Mouse (Mus musculus): ENCODE results near the gene Tmem201. TPM values are rescaled to one million over a fixed set of nuclear protein-coding genes. Genes with fewer than 3 reads are reported as not detected.

Tmem201 gene
- polyA plus RNA-seq, 1 experiment from 2014 or later: 19.3 TPM

- H3K9ac ChIP-seq (ENCODE audit: low read depth, low read length): peak overlapping the region; percentile 52; the same call in 1 of the 2 replicates
- H3K27me3 ChIP-seq (ENCODE audit: control insufficient read depth, insufficient read depth, low read length): peaks cover 2% of the 10 kb centered on the region
- H3K4me3 ChIP-seq (ENCODE audit: low read depth, low read length): peak overlapping the region; percentile 58
- WGBS: 12% methylated on average over 8 of the region's 8 CpGs
- no peak overlapping the region for H3K27ac ChIP-seq (ENCODE audit: low read depth, low read length)
- no peaks in the 10 kb centered on the region for H3K4me1 ChIP-seq (replicated peaks; ENCODE audit: control insufficient read depth, insufficient read depth, low read length)
- H3K9me3 ChIP-seq (ENCODE audit: control insufficient read depth, low read length): no peaks in the 10 kb centered on the region
- ATAC-seq (ENCODE audit: low FRiP score) (no peak), DNase-seq (ENCODE audit: low spot score) (peak; percentile 33)
- H3K4me2 ChIP-seq (replicated peaks; ENCODE audit: low read depth, low read length): peak overlapping the region; percentile 68
- H3K36me3 ChIP-seq (ENCODE audit: control insufficient read depth, insufficient read depth, low read length): no peaks in the 10 kb centered on the region
Observed at GRCm38 (mm10) chr4:149674814-149675377, 62.9 kb downstream of the Tmem201 start.

GRCm38 (mm10) chr4:149672747-149673146 lies 65.1 kb downstream of the Tmem201 start:
- no peak overlapping the region for H3K4me3 ChIP-seq (ENCODE audit: low read depth, low read length)
- ATAC-seq (ENCODE audit: low FRiP score): no peak
- H3K36me3 ChIP-seq (ENCODE audit: control insufficient read depth, insufficient read depth, low read length): no peaks in the 10 kb centered on the region
- peaks cover 2% of the 10 kb centered on the region for H3K27me3 ChIP-seq (ENCODE audit: control insufficient read depth, insufficient read depth, low read length)
- no peaks in the 10 kb centered on the region for H3K4me1 ChIP-seq (replicated peaks; ENCODE audit: control insufficient read depth, insufficient read depth, low read length)
- no peak overlapping the region for H3K4me2 ChIP-seq (replicated peaks; ENCODE audit: low read depth, low read length)
- H3K27ac ChIP-seq (ENCODE audit: low read depth, low read length): no peak overlapping the region
- DNase-seq (ENCODE audit: low spot score): no peak
- H3K9me3 ChIP-seq (ENCODE audit: control insufficient read depth, low read length): no peaks in the 10 kb centered on the region
- WGBS: 95% methylated on average over 5 of the region's 5 CpGs
- H3K9ac ChIP-seq (ENCODE audit: low read depth, low read length): no peak overlapping the region

GRCm38 (mm10) chr4:149671175-149671574 lies 66.7 kb downstream of the Tmem201 start:
- DNase-seq (ENCODE audit: low spot score) (no peak), ATAC-seq (ENCODE audit: low FRiP score) (no peak)
- Histone ChIP-seq H3K4me2 (replicated peaks; ENCODE audit: low read depth, low read length) (no peak overlapping the region), H3K27me3 (ENCODE audit: control insufficient read depth, insufficient read depth, low read length) (peaks cover 2% of the 10 kb centered on the region), H3K9me3 (ENCODE audit: control insufficient read depth, low read length) (no peaks in the 10 kb centered on the region), H3K9ac (ENCODE audit: low read depth, low read length) (no peak overlapping the region), H3K4me3 (ENCODE audit: low read depth, low read length) (no peak overlapping the region), H3K4me1 (replicated peaks; ENCODE audit: control insufficient read depth, insufficient read depth, low read length) (no peaks in the 10 kb centered on the region), H3K27ac (ENCODE audit: low read depth, low read length) (no peak overlapping the region), H3K36me3 (ENCODE audit: control insufficient read depth, insufficient read depth, low read length) (no peaks in the 10 kb centered on the region)
- WGBS: 94% methylated on average over 6 of the region's 6 CpGs

GRCm38 (mm10) chr4:149665692-149666090 lies 72.2 kb downstream of the Tmem201 start:
- H3K4me2 ChIP-seq (replicated peaks; ENCODE audit: low read depth, low read length): no peak overlapping the region
- no peak overlapping the region for H3K4me3 ChIP-seq (ENCODE audit: low read depth, low read length)
- no peak overlapping the region for H3K9ac ChIP-seq (ENCODE audit: low read depth, low read length)
- H3K4me1 ChIP-seq (replicated peaks; ENCODE audit: control insufficient read depth, insufficient read depth, low read length): no peaks in the 10 kb centered on the region
- no peaks in the 10 kb centered on the region for H3K27me3 ChIP-seq (ENCODE audit: control insufficient read depth, insufficient read depth, low read length)
- H3K9me3 ChIP-seq (ENCODE audit: control insufficient read depth, low read length): no peaks in the 10 kb centered on the region
- 92% methylated on average over 6 of the region's 6 CpGs for WGBS
- no peak overlapping the region for H3K27ac ChIP-seq (ENCODE audit: low read depth, low read length)
- DNase-seq (ENCODE audit: low spot score) (no peak), ATAC-seq (ENCODE audit: low FRiP score) (no peak)
- H3K36me3 ChIP-seq (ENCODE audit: control insufficient read depth, insufficient read depth, low read length): no peaks in the 10 kb centered on the region

Other genes with a start within 250 kb of the Tmem201 start
- gene Ctnnbip1, start 219.8 kb downstream of the Tmem201 start, polyA plus RNA-seq (2014; fragmentation: Nextera tagmentation; extraction: Ambion mirVana): 63.4 and 65.2 TPM in 2 replicates
- gene Clstn1, start 151.6 kb downstream of the Tmem201 start, polyA plus RNA-seq (2014; fragmentation: Nextera tagmentation; extraction: Ambion mirVana): 33.0 and 42.6 TPM in 2 replicates
- 10.1 and 11.3 TPM in 2 replicates for gene Pik3cd, start 35.5 kb downstream of the Tmem201 start, polyA plus RNA-seq (2014; fragmentation: Nextera tagmentation; extraction: Ambion mirVana)
- gene Slc25a33, start 36.2 kb upstream of the Tmem201 start, polyA plus RNA-seq (2014; fragmentation: Nextera tagmentation; extraction: Ambion mirVana): 22.0 and 23.6 TPM in 2 replicates
- 11.7 and 12.0 TPM in 2 replicates for gene Spsb1, start 217.0 kb upstream of the Tmem201 start, polyA plus RNA-seq (2014; fragmentation: Nextera tagmentation; extraction: Ambion mirVana)

Measured in hindbrain, embryonic 11.5 days (tissue).